Mouse (Mus musculus): Measurements from ENCODE around the gene Hs2st1. TPM values are rescaled to one million over a fixed set of nuclear protein-coding genes. Genes with fewer than 3 reads are reported as not detected.

Gene Hs2st1
- polyA plus RNA-seq, 1 experiment from 2014 or later: 15.3 TPM

DNA sequence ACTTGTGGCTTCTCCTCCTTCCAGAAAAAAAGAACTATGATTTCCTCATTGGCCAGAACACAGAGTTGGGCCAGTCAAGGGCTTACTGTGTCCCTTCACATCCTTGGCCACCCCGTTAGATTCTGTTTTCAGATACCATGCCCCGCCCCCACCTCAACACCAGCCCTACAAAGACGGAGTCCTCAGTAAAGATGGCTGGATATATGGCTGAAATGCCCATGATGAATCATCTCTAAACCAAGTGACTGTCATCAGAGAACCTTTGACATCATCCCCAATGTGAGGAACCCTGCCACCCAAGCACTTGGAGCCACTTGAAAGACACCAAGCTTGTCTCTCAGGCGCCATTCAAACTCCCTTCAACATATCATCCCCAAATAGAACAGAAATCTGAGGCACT lies 190.2 kb downstream of the Hs2st1 start:
- H3K4me3 ChIP-seq (replicated peaks): no peak overlapping the region
- H3K27me3 ChIP-seq: peaks cover 22% of the 10 kb centered on the region
- H3K27ac ChIP-seq (replicated peaks): no peak overlapping the region
- no peaks in the 10 kb centered on the region for H3K36me3 ChIP-seq
- H3K4me2 ChIP-seq (replicated peaks): no peak overlapping the region
- H3K4me1 ChIP-seq: peaks cover 44% of the 10 kb centered on the region
- no peak for ATAC-seq (ENCODE audit: insufficient number of reproducible peaks, low FRiP score, low TSS enrichment, low read depth)
- 61% methylated on average over 4 of the region's 4 CpGs for WGBS
- no peaks in the 10 kb centered on the region for H3K9me3 ChIP-seq (replicated peaks)
- H3K9ac ChIP-seq: no peak overlapping the region

Other genes starting within 250 kb of the Hs2st1 start
- 642 and 651 TPM in 2 replicates for gene Selenof, start 123 bp upstream of the Hs2st1 start, polyA plus RNA-seq (2015; fragmentation: Nextera tagmentation; extraction: Ambion mirVana)
- gene Sh3glb1, start 150.2 kb upstream of the Hs2st1 start, polyA plus RNA-seq (2015; fragmentation: Nextera tagmentation; extraction: Ambion mirVana): 130 and 132 TPM in 2 replicates
- gene Clca3a1, start 190.8 kb upstream of the Hs2st1 start, polyA plus RNA-seq (2015; fragmentation: Nextera tagmentation; extraction: Ambion mirVana): 1.4 and 2.5 TPM in 2 replicates
- 1.2 and 1.7 TPM in 2 replicates for gene Clca3a2, start 249.3 kb upstream of the Hs2st1 start, polyA plus RNA-seq (2015; fragmentation: Nextera tagmentation; extraction: Ambion mirVana)